Mouse (Mus musculus): ENCODE measurements around the gene Klf16. TPM values are rescaled to one million over a fixed set of nuclear protein-coding genes. Genes with fewer than 3 reads are reported as not detected.

Klf16 gene
- total and polyA plus RNA-seq, 2 experiments = 0.74 to 5.5 TPM

- Histone ChIP-seq H3K4me1 (ENCODE audit: control insufficient read depth, insufficient read depth, low read length) (peaks cover 9% of the 10 kb centered on the region), H3K36me3 (ENCODE audit: control insufficient read depth, insufficient read depth, low read length) (no peaks in the 10 kb centered on the region)
- WGBS = 11% methylated on average over 17 of the region's 17 CpGs
Measured at GRCm38 (mm10) chr10:80575925-80576324, 1.2 kb downstream of the Klf16 start.

DNA sequence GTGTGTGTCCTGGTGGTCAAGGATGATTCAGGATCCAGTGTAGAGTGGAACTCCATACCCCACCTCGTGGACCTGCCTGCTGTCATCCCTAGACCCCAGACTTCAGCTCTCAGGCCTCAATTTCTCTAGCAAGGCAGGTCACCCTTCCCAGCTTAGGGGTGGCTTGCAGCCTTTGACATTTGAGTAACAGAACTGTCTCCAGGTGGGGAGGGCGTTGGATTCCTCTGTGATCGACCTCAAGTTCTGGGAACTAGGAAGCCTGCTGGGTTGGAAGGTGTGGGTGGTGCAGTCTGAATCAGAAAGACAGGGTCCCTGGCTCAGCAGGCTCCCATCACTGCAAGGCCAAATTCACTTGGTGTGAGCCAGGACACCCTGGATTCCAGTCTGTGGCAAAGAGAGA lies 2.2 kb downstream of the Klf16 start:
- no peak for TF ChIP-seq POLR2A (IDR thresholded peaks at IDR 0.05; ENCODE audit: extremely low read depth, insufficient read depth, low read length)
- no peak for TF ChIP-seq CTCF (IDR thresholded peaks at IDR 0.05; ENCODE audit: low read depth, low read length)
- no peak overlapping the region for H3K9ac ChIP-seq (ENCODE audit: low read depth, low read length)
- no peaks in the 10 kb centered on the region for H3K36me3 ChIP-seq (ENCODE audit: control insufficient read depth, insufficient read depth, low read length)
- H3K79me2 ChIP-seq (ENCODE audit: control insufficient read depth, insufficient read depth, low read length) = peaks cover 22% of the 10 kb centered on the region
- no peak for DNase-seq (ENCODE audit: extremely low read depth, low read depth, low spot score)
- no peak overlapping the region for H3K4me3 ChIP-seq (ENCODE audit: insufficient read depth, low read depth, low read length)
- 79% methylated on average over 3 of the region's 3 CpGs for WGBS
- H3K27ac ChIP-seq (replicated peaks; ENCODE audit: insufficient read depth, low read depth, low read length) = no peak overlapping the region
- H3K4me1 ChIP-seq (ENCODE audit: control insufficient read depth, insufficient read depth, low read length) = peaks cover 9% of the 10 kb centered on the region
- no peaks in the 10 kb centered on the region for H3K27me3 ChIP-seq (ENCODE audit: control insufficient read depth, insufficient read depth, low read length)

More at GRCm38 (mm10) chr10:80575925-80576324, 1.2 kb downstream of the Klf16 start:
- TF ChIP-seq POLR2A (IDR thresholded peaks at IDR 0.05; ENCODE audit: extremely low read depth, insufficient read depth, low read length) (no peak), CTCF (IDR thresholded peaks at IDR 0.05; ENCODE audit: low read depth, low read length) (no peak)
- Histone ChIP-seq H3K9ac (ENCODE audit: low read depth, low read length) (peak overlapping the region; percentile 66), H3K79me2 (ENCODE audit: control insufficient read depth, insufficient read depth, low read length) (peaks cover 22% of the 10 kb centered on the region), H3K4me3 (ENCODE audit: insufficient read depth, low read depth, low read length) (peak overlapping the region; percentile 93), H3K27ac (replicated peaks; ENCODE audit: insufficient read depth, low read depth, low read length) (no peak overlapping the region), H3K27me3 (ENCODE audit: control insufficient read depth, insufficient read depth, low read length) (no peaks in the 10 kb centered on the region)
- DNase-seq (ENCODE audit: extremely low read depth, low read depth, low spot score) = no peak

GRCm38 (mm10) chr10:80573944-80574343 lies 3.2 kb downstream of the Klf16 start:
- Histone ChIP-seq H3K4me3 (ENCODE audit: insufficient read depth, low read depth, low read length) (no peak overlapping the region), H3K4me1 (ENCODE audit: control insufficient read depth, insufficient read depth, low read length) (peaks cover 7% of the 10 kb centered on the region), H3K36me3 (ENCODE audit: control insufficient read depth, insufficient read depth, low read length) (no peaks in the 10 kb centered on the region), H3K27ac (replicated peaks; ENCODE audit: insufficient read depth, low read depth, low read length) (no peak overlapping the region), H3K9ac (ENCODE audit: low read depth, low read length) (no peak overlapping the region), H3K79me2 (ENCODE audit: control insufficient read depth, insufficient read depth, low read length) (peaks cover 22% of the 10 kb centered on the region), H3K27me3 (ENCODE audit: control insufficient read depth, insufficient read depth, low read length) (no peaks in the 10 kb centered on the region)
- TF ChIP-seq CTCF (IDR thresholded peaks at IDR 0.05; ENCODE audit: low read depth, low read length) (no peak), POLR2A (IDR thresholded peaks at IDR 0.05; ENCODE audit: extremely low read depth, insufficient read depth, low read length) (no peak)
- DNase-seq (ENCODE audit: extremely low read depth, low read depth, low spot score) = no peak
- WGBS = 88% methylated on average over 9 of the region's 9 CpGs

DNA sequence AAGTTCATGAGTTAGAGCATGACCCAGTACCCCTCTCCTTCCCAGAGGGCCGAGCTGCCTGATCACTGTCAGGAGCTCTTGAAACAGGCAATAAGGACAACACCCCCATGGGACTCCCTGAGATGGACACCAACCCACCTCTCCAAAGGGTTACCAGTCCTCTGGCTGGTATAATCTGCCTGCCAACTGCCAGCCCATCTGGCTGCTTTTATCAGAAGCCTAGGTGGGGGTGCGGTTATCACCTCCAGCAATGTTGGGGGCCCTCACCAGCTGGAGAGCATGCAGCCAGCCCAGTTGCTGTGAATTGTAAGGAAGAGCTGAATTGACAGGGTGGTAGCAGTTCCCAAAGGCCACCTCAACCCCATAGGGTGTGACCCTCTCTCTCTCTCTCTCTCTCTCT lies 4.6 kb downstream of the Klf16 start:
- Histone ChIP-seq H3K36me3 (ENCODE audit: control insufficient read depth, insufficient read depth, low read length) (no peaks in the 10 kb centered on the region), H3K27me3 (ENCODE audit: control insufficient read depth, insufficient read depth, low read length) (no peaks in the 10 kb centered on the region), H3K27ac (replicated peaks; ENCODE audit: insufficient read depth, low read depth, low read length) (no peak overlapping the region), H3K9ac (ENCODE audit: low read depth, low read length) (no peak overlapping the region), H3K4me3 (ENCODE audit: insufficient read depth, low read depth, low read length) (no peak overlapping the region), H3K79me2 (ENCODE audit: control insufficient read depth, insufficient read depth, low read length) (peaks cover 22% of the 10 kb centered on the region), H3K4me1 (ENCODE audit: control insufficient read depth, insufficient read depth, low read length) (peaks cover 3% of the 10 kb centered on the region)
- WGBS = 98% methylated on average over 2 of the region's 2 CpGs
- TF ChIP-seq CTCF (IDR thresholded peaks at IDR 0.05; ENCODE audit: low read depth, low read length) = no peak
- no peak for DNase-seq (ENCODE audit: extremely low read depth, low read depth, low spot score)

GRCm38 (mm10) chr10:80570871-80571836 lies 6.0 kb downstream of the Klf16 start:
- H3K27me3 ChIP-seq (ENCODE audit: control insufficient read depth, insufficient read depth, low read length) = no peaks in the 10 kb centered on the region
- peaks cover 16% of the 10 kb centered on the region for H3K79me2 ChIP-seq (ENCODE audit: control insufficient read depth, insufficient read depth, low read length)
- DNase-seq (ENCODE audit: extremely low read depth, low read depth, low spot score) = no peak
- H3K27ac ChIP-seq (replicated peaks; ENCODE audit: insufficient read depth, low read depth, low read length) = no peak overlapping the region
- no peaks in the 10 kb centered on the region for H3K36me3 ChIP-seq (ENCODE audit: control insufficient read depth, insufficient read depth, low read length)
- no peak overlapping the region for H3K9ac ChIP-seq (ENCODE audit: low read depth, low read length)
- no peak overlapping the region for H3K4me3 ChIP-seq (ENCODE audit: insufficient read depth, low read depth, low read length)
- WGBS = 65% methylated on average over 30 of the region's 30 CpGs
- H3K4me1 ChIP-seq (ENCODE audit: control insufficient read depth, insufficient read depth, low read length) = peaks cover 3% of the 10 kb centered on the region
- TF ChIP-seq POLR2A (IDR thresholded peaks at IDR 0.05; ENCODE audit: extremely low read depth, insufficient read depth, low read length) (no peak), CTCF (IDR thresholded peaks at IDR 0.05; ENCODE audit: low read depth, low read length) (no peak)

GRCm38 (mm10) chr10:80570419-80570818 lies 6.7 kb downstream of the Klf16 start:
- Histone ChIP-seq H3K27ac (replicated peaks; ENCODE audit: insufficient read depth, low read depth, low read length) (peak overlapping the region; percentile 51; the same call in 1 of the 2 replicates), H3K4me1 (ENCODE audit: control insufficient read depth, insufficient read depth, low read length) (no peaks in the 10 kb centered on the region; the same call in 1 of the 2 replicates), H3K4me3 (ENCODE audit: insufficient read depth, low read depth, low read length) (no peak overlapping the region), H3K9ac (ENCODE audit: low read depth, low read length) (no peak overlapping the region), H3K79me2 (ENCODE audit: control insufficient read depth, insufficient read depth, low read length) (peaks cover 9% of the 10 kb centered on the region; the same call in 1 of the 2 replicates), H3K36me3 (ENCODE audit: control insufficient read depth, insufficient read depth, low read length) (no peaks in the 10 kb centered on the region), H3K27me3 (ENCODE audit: control insufficient read depth, insufficient read depth, low read length) (no peaks in the 10 kb centered on the region)
- TF ChIP-seq POLR2A (IDR thresholded peaks at IDR 0.05; ENCODE audit: extremely low read depth, insufficient read depth, low read length) (no peak), CTCF (IDR thresholded peaks at IDR 0.05; ENCODE audit: low read depth, low read length) (no peak)
- 80% methylated on average over 10 of the region's 10 CpGs for WGBS
- no peak for DNase-seq (ENCODE audit: extremely low read depth, low read depth, low spot score)

Measured in liver, adult 2 months (tissue).